Mouse (Mus musculus) liver, embryonic 11.5 days (tissue): ENCODE data around the gene 5730596B20Rik. TPM values are rescaled to one million over a fixed set of nuclear protein-coding genes. Genes with fewer than 3 reads are reported as not detected.

ENCODE experiments used
- ATAC-seq: fragments of 200-750 bp; cut with Nextera tagmentation; replicated peaks from 2 replicates; pipeline ENCODE4 v1.8.0; 2017; ENCODE audit warnings: moderate number of reproducible peaks, mild to moderate bottlenecking, moderate TSS enrichment, moderate library complexity; ENCODE audit not compliant: low FRiP score
- DNase-seq: peaks from one replicate; pipeline ENCODE4 v3.0.0-alpha.2; 2017; ENCODE audit warnings: low spot score
- H3K27ac ChIP-seq: fragments of 300-500 bp; sonication (generic); 2 replicates; pipeline ENCODE4 v1.5.1; 2014; ENCODE audit warnings: mild to moderate bottlenecking, low read depth, low read length, control low read depth
- H3K27me3 ChIP-seq: fragments of 300-500 bp; sonication (generic); replicated peaks from 2 replicates; pipeline ENCODE4 v1.6.1; 2014; ENCODE audit warnings: low read length, mixed read lengths; ENCODE audit not compliant: control insufficient read depth, insufficient read depth
- H3K36me3 ChIP-seq: fragments of 300-500 bp; sonication (generic); 2 replicates; pipeline ENCODE4 v1.6.1; 2014; ENCODE audit warnings: mild to moderate bottlenecking, low read length, moderate library complexity, mixed read lengths; ENCODE audit not compliant: control insufficient read depth, insufficient read depth
- H3K4me1 ChIP-seq: fragments of 300-500 bp; sonication (generic); replicated peaks from 2 replicates; pipeline ENCODE4 v1.6.1; 2014; ENCODE audit warnings: low read length, mixed read lengths; ENCODE audit not compliant: control insufficient read depth, insufficient read depth
- H3K4me2 ChIP-seq: fragments of 300-500 bp; sonication (generic); 2 replicates; pipeline ENCODE4 v1.6.1; 2014; ENCODE audit warnings: mild to moderate bottlenecking, control low read depth, moderate library complexity
- H3K4me3 ChIP-seq: fragments of 300-500 bp; sonication (generic); 2 replicates; pipeline ENCODE4 v1.5.1; 2014; ENCODE audit warnings: low read depth, low read length, control low read depth
- H3K9ac ChIP-seq: fragments of 300-500 bp; sonication (generic); 2 replicates; pipeline ENCODE4 v1.6.1; 2014; ENCODE audit warnings: low read depth, low read length, control low read depth
- H3K9me3 ChIP-seq: fragments of 300-500 bp; sonication (generic); 2 replicates; pipeline ENCODE4 v1.6.1; 2016; ENCODE audit warnings: low read length, inconsistent platforms, mixed read lengths; ENCODE audit not compliant: control insufficient read depth
- WGBS: fragments of 180-500 bp; shearing (Covaris S2); extraction: QIAGEN DNeasy Blood & Tissue Kit; methylation state at CpG from one replicate; pipeline ENCODE4 v1.1.7; 2014; 5-methylcytosine and 5-hydroxymethylcytosine counted together
- polyA plus RNA-seq: library from polyadenylated mRNA; unstranded; fragments of >200 nt; fragmentation: Nextera tagmentation; extraction: Ambion mirVana; gene quantifications from 2 replicates; pipeline ENCODE4 v1.2.1, GENCODE M21; 2014

Gene 5730596B20Rik
- polyA plus RNA-seq, 1 experiment from 2014 or later: 1.0 TPM

DNA sequence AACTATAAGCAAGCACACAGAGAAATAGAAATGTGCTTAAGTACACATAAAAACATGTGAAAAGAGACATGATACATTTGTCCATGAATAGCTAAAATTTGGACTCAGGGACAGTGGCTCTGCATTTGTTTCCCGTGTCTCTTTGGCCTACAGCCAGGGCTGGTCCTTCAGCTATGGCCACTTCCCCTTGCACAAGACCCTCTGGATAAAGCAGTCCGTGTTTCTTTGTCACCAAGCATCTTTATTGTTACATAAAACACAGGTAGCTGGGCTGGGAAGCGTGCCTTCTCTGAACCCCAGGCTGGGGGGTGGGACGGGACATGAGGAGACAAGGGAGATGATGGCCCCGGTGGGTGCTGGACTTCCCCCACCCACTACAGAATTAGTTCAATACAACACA, 37.0 kb downstream of the 5730596B20Rik start:
- H3K4me2 ChIP-seq: no peak overlapping the region
- peaks cover 100% of the 10 kb centered on the region for H3K27me3 ChIP-seq
- H3K4me3 ChIP-seq: no peak overlapping the region
- WGBS: 23% methylated on average over 5 of the region's 5 CpGs
- H3K9me3 ChIP-seq: no peaks in the 10 kb centered on the region
- no peak for ATAC-seq
- no peak for DNase-seq
- no peak overlapping the region for H3K9ac ChIP-seq
- no peak overlapping the region for H3K27ac ChIP-seq
- H3K36me3 ChIP-seq: no peaks in the 10 kb centered on the region
- H3K4me1 ChIP-seq: no peaks in the 10 kb centered on the region; the same call in 1 of the 2 replicates

DNA sequence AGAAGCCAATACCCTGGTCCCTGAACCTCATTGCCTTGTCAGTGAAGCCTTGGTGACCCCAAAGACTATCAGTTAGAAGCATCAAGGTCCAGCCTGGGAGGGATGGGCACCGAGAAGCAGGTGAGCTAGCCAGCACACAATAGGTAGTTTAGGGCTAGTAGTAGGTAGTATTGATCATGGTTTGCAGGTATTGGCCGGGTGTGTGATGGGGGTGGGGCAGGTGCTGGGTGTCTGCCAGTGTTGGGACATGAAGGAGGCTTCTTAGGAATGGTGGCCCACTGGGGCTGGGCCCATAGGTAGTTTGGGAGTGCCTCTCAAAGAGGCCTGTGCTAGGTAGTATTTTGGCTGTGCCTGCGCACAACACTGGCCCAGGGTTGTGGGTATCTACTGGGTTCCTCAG, 37.8 kb downstream of the 5730596B20Rik start:
- no peak overlapping the region for H3K27ac ChIP-seq
- H3K4me1 ChIP-seq: no peaks in the 10 kb centered on the region; the same call in 1 of the 2 replicates
- H3K27me3 ChIP-seq: peaks cover 100% of the 10 kb centered on the region
- H3K36me3 ChIP-seq: no peaks in the 10 kb centered on the region
- WGBS: 16% methylated on average over 3 of the region's 3 CpGs
- ATAC-seq: no peak
- H3K9me3 ChIP-seq: no peaks in the 10 kb centered on the region
- no peak for DNase-seq
- H3K4me2 ChIP-seq: no peak overlapping the region
- no peak overlapping the region for H3K9ac ChIP-seq
- no peak overlapping the region for H3K4me3 ChIP-seq

DNA sequence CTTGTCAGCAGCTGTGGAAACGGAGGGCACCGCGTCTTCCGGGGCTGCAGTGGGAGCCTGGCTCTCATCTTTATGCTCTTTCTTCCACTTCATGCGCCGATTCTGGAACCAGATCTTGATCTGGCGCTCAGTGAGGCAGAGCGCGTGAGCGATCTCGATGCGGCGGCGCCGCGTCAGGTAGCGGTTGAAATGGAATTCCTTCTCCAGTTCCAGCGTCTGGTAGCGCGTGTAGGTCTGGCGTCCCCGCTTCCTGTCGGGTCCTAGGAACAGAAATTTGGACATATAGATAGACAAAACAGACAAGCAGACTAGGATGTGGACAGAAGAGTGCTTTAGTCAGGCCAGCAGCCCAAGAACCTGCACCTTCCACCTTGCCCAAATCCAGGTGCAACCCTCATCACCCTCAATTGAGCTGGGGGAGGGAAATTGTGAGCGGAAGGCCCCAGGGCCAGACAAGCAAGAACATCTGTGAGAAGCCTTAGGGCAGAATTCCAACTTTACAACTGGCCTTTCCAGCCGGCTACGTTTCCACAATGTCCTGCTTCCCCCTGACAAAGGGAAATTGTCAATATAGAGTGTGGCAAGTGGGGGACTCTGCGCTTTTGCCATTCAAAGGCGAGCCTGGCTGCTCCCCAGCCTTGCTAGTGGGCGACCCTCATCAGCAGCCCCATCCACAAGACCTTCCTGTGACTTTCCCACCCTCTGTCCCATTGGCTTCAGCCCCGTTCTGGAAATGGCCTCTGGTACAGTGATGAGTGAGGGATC, 38.7 kb downstream of the 5730596B20Rik start:
- H3K4me3 ChIP-seq: no peak overlapping the region
- no peaks in the 10 kb centered on the region for H3K9me3 ChIP-seq
- H3K4me1 ChIP-seq: no peaks in the 10 kb centered on the region; the same call in 1 of the 2 replicates
- no peaks in the 10 kb centered on the region for H3K36me3 ChIP-seq
- H3K4me2 ChIP-seq: peak overlapping the region; percentile 23; the same call in 1 of the 2 replicates
- ATAC-seq: no peak
- no peak overlapping the region for H3K9ac ChIP-seq
- H3K27ac ChIP-seq: no peak overlapping the region
- DNase-seq: no peak
- WGBS: 4% methylated on average over 30 of the region's 30 CpGs
- H3K27me3 ChIP-seq: peaks cover 100% of the 10 kb centered on the region

DNA sequence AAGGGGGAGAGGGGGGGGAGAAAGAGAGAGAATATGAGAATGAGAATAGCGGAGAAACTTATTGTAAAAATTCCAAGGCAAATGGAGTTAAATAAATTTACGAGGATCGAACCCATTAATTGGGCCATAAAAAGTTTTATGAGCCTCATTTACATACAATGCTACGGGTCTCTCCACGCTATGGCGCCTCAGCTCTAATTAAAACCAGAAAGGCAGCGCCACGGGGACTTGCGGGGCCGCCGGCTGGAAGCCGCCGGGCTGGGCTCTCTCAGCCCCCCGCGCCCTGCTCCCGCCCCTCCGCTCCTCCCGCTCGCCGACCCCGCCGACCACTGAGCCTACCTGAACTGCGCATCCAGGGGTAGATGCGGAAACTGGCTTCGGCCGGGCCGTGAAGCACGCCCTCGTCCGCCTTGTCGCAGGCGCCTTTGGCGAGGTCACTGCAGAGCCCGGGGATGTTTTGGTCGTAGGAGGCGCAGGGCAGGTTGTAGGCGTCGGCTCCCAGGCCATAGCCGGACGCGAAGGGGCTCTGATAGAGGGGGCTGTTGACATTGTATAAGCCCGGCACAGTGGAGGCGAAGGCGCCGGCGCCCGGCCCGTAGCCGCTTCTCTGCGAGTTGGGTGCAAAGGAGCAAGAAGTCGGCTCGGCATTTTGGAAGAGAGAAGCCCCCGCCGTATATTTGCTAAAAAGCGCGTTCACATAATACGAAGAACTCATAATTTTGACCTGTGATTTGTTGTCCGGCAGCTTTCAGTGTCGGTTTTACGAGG, 39.6 kb downstream of the 5730596B20Rik start:
- Histone ChIP-seq H3K9ac (peak overlapping the region; percentile 12; the same call in 1 of the 2 replicates), H3K27me3 (peaks cover 100% of the 10 kb centered on the region), H3K4me3 (peak overlapping the region; percentile 40), H3K36me3 (no peaks in the 10 kb centered on the region), H3K27ac (no peak overlapping the region), H3K4me2 (peak overlapping the region; percentile 62), H3K9me3 (no peaks in the 10 kb centered on the region), H3K4me1 (no peaks in the 10 kb centered on the region; the same call in 1 of the 2 replicates)
- no peak for DNase-seq
- ATAC-seq: no peak
- 2% methylated on average over 60 of the region's 60 CpGs for WGBS

DNA sequence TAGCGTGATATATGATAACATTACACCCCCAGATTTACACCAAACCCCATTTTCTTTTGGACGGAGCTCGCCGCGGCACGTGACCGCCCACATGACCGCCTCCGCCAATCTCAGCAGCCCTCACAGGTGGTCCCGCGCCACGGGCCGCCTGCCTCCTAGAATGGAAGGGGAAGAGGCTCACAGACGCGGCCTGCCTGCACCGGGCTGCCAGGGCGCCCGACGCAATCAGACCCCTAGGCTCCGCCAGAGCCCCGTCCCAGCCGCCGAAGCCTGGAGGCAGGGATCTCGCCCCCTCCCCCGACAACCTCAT, 40.1 kb downstream of the 5730596B20Rik start:
- under 1% methylated on average over 25 of the region's 25 CpGs for WGBS
- no peak overlapping the region for H3K9ac ChIP-seq

DNA sequence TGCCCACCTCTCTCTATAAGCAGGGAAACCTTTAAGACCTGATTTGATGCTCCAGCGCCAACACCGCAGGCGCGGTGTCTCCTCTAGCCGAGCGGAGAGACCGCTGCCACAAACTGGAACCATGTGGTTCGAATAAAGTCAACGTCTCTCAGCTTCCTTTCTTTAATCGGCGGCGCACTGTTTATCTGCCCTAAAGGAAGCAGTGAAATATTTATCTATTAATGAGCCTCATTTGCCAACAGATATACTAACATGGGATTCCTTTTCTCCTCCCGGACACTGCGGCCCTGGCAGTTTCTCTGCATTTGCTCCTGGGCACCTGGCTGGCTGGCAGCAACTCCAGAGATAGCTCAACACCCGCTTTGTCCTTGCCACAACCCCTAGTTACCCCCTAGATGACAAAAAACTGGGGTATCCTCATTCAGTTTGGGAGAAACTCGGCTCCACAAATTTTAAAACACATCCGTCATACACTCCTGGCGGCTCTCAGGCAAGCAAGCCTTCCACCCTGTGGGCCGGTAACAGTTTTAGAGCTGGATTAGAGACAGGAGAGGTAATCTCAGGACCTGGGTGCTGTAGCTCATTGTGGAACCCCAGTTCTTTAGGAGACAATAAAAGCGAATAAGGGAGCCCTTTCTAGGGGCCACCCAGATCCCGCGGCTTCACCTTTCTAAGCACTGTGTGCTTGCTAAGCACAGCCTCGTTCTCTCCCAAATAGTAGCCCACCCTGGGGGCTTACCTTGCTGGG, 40.8 kb downstream of the 5730596B20Rik start:
- Histone ChIP-seq H3K4me2 (peak overlapping the region; percentile 62), H3K36me3 (no peaks in the 10 kb centered on the region), H3K4me1 (no peaks in the 10 kb centered on the region), H3K9ac (no peak overlapping the region), H3K9me3 (no peaks in the 10 kb centered on the region), H3K27me3 (peaks cover 100% of the 10 kb centered on the region), H3K27ac (no peak overlapping the region), H3K4me3 (peak overlapping the region; percentile 40; the same call in 1 of the 2 replicates)
- ATAC-seq (no peak), DNase-seq (no peak)
- 7% methylated on average over 23 of the region's 23 CpGs for WGBS

More for the DNA sequence above, 40.1 kb downstream of the 5730596B20Rik start:
- no peak for ATAC-seq
- peak overlapping the region; percentile 62 for H3K4me2 ChIP-seq
- no peak for DNase-seq
- peak overlapping the region; percentile 40 for H3K4me3 ChIP-seq
- H3K27ac ChIP-seq: no peak overlapping the region
- H3K9me3 ChIP-seq: no peaks in the 10 kb centered on the region
- H3K36me3 ChIP-seq: no peaks in the 10 kb centered on the region
- peaks cover 100% of the 10 kb centered on the region for H3K27me3 ChIP-seq
- no peaks in the 10 kb centered on the region for H3K4me1 ChIP-seq

DNA sequence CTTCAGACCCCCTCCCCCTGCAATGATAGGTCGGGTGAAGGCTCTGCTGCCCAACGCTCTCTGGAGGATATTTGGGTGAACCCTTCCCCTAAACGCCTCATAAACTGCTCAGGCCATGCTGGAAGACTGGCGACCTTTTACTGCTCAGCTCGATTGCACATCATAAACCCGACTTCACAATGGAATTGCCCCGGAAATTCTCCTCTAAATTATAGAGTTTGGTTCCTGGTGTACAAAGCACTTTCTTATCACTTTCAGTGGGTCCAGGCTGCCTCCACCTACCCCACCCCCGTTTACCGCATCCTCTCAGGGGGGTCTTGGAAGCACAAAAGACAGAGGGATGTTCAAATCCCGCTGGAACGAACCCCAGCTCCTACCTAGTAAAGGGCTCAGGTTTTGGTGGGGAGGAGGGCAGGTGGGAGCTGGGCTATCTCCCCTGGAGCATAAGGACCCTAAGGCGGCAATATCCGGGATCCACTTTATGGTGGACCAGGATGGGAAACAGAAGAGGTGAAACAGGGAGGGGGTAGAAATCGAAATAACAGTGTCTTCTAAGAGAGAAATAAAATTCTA, 41.4 kb downstream of the 5730596B20Rik start:
- no peak overlapping the region for H3K27ac ChIP-seq
- no peaks in the 10 kb centered on the region for H3K4me1 ChIP-seq
- 8% methylated on average over 14 of the region's 14 CpGs for WGBS
- DNase-seq: no peak
- no peak overlapping the region for H3K4me3 ChIP-seq
- H3K9ac ChIP-seq: no peak overlapping the region
- ATAC-seq: no peak
- no peaks in the 10 kb centered on the region for H3K9me3 ChIP-seq
- peaks cover 100% of the 10 kb centered on the region for H3K27me3 ChIP-seq
- H3K4me2 ChIP-seq: no peak overlapping the region
- H3K36me3 ChIP-seq: no peaks in the 10 kb centered on the region

DNA sequence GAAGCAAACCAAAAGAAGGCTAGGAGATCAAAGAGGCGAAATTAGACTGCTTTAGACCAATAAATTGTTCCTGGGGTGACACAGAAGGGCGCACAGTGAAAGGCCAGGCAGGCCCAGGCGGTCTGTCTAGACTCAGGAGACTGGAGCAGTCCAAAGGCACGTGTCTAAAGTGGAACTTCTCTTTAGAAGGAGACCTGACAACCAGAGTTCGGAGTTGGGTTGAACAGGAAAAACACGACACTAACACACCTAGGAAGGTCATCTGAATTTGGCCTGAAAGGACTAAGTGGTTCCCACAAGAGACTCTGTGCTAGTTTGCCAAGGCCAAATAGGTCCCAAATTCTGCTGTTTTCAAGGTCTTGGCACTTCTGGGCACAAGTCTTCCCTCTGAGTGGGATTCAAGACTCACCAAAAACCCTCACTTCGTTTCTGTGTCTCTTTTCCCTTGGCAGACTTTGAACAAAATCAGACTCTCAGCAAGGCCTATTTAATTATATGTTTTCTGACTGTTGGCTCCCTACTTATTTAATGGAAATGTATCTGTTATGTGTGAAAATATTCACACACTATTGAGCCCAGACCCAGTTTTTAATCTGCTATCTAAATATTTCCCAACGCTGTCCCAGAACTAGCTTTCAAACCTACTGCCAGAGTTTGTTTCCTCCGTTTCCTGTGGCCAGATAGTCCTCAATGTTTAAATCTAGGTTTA, 42.1 kb downstream of the 5730596B20Rik start:
- no peak overlapping the region for H3K4me2 ChIP-seq
- WGBS: 30% methylated on average over 9 of the region's 9 CpGs
- H3K9me3 ChIP-seq: no peaks in the 10 kb centered on the region
- no peak overlapping the region for H3K27ac ChIP-seq
- no peak for DNase-seq
- H3K4me3 ChIP-seq: no peak overlapping the region
- no peak overlapping the region for H3K9ac ChIP-seq
- H3K27me3 ChIP-seq: peaks cover 100% of the 10 kb centered on the region
- no peak for ATAC-seq
- no peaks in the 10 kb centered on the region for H3K4me1 ChIP-seq
- H3K36me3 ChIP-seq: no peaks in the 10 kb centered on the region
